Mouse (Mus musculus): ENCODE results near the gene Nup214. TPM values are rescaled to one million over a fixed set of nuclear protein-coding genes. Genes with fewer than 3 reads are reported as not detected.
"Not testable (repeated sequence)": the region's sequence is repeated elsewhere in the genome, so short reads cannot be mapped to it uniquely, and the experiment has no call there.

Gene Nup214
- polyA plus RNA-seq, 1 experiment from 2014 or later: 53.5 TPM

DNA sequence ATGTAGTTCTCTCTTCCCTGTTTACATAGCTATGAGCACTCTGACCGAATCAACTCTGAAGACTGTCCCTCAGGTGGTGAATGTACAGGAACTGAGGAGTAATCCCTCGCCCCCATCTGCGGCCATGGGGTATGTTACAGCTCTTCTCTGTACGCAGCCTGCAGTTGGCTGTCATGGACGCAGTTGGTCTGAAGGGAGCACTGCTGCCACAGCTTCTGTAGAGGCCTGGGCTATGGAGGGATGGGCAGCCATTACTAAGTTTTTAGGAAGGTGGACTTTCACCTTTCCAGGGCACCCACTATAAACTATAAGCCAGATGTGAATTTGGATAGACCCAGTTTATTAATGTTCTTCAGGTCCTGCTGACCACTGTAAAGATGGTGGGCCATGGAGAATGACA is 46.0 kb downstream of the Nup214 start:
- Histone ChIP-seq H3K4me3 (replicated peaks; ENCODE audit: low read length) (no peak overlapping the region), H3K4me2 (replicated peaks) (no peak overlapping the region), H3K36me3 (replicated peaks; ENCODE audit: control insufficient read depth, insufficient read depth) (peaks cover 95% of the 10 kb centered on the region), H3K27ac (no peak overlapping the region), H3K4me1 (replicated peaks; ENCODE audit: control insufficient read depth, insufficient read depth, low read length) (no peaks in the 10 kb centered on the region), H3K27me3 (ENCODE audit: control insufficient read depth, insufficient read depth, low read length) (no peaks in the 10 kb centered on the region), H3K9ac (no peak overlapping the region), H3K9me3 (ENCODE audit: control insufficient read depth, low read length) (no peaks in the 10 kb centered on the region)
- WGBS: 95% methylated on average over 5 of the region's 5 CpGs
- DNase-seq (ENCODE audit: low spot score): no peak
- no peak for ATAC-seq (ENCODE audit: low FRiP score)

DNA sequence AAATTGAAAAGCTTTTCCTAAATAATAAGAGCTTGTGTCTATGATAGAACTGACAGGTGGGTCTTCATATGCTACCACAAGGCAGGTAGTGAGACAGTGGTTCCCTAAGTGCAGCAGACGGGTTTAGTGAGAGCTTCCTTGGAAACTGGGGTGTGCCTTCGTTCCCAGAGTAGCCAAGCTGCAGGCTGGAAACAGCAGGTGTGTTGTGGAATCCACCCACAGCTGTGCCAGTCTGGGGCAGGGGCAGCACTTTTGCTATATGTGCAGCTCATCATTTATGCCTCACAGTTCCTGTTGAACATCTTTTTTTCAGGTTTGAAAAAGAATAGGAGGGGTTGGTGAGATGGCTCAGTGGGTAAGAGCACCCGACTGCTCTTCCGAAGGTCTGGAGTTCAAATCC is 50.1 kb downstream of the Nup214 start:
- ATAC-seq (ENCODE audit: low FRiP score) (no peak), DNase-seq (ENCODE audit: low spot score) (no peak)
- Histone ChIP-seq H3K27ac (no peak overlapping the region), H3K4me1 (replicated peaks; ENCODE audit: control insufficient read depth, insufficient read depth, low read length) (no peaks in the 10 kb centered on the region), H3K27me3 (ENCODE audit: control insufficient read depth, insufficient read depth, low read length) (no peaks in the 10 kb centered on the region), H3K9ac (no peak overlapping the region), H3K4me2 (replicated peaks) (no peak overlapping the region), H3K36me3 (replicated peaks; ENCODE audit: control insufficient read depth, insufficient read depth) (peaks cover 88% of the 10 kb centered on the region), H3K4me3 (replicated peaks; ENCODE audit: low read length) (no peak overlapping the region), H3K9me3 (ENCODE audit: control insufficient read depth, low read length) (no peaks in the 10 kb centered on the region)
- WGBS: 93% methylated on average over 4 of the region's 4 CpGs

GRCm38 (mm10) chr2:32029636-32030035 is 55.4 kb downstream of the Nup214 start:
- no peak overlapping the region for H3K27ac ChIP-seq
- H3K4me3 ChIP-seq (replicated peaks; ENCODE audit: low read length): no peak overlapping the region
- H3K36me3 ChIP-seq (replicated peaks; ENCODE audit: control insufficient read depth, insufficient read depth): peaks cover 92% of the 10 kb centered on the region
- H3K4me2 ChIP-seq (replicated peaks): no peak overlapping the region
- no peaks in the 10 kb centered on the region for H3K27me3 ChIP-seq (ENCODE audit: control insufficient read depth, insufficient read depth, low read length)
- H3K9ac ChIP-seq: no peak overlapping the region
- no peaks in the 10 kb centered on the region for H3K9me3 ChIP-seq (ENCODE audit: control insufficient read depth, low read length)
- WGBS: 76% methylated on average over 3 of the region's 3 CpGs
- DNase-seq (ENCODE audit: low spot score) (no peak), ATAC-seq (ENCODE audit: low FRiP score) (no peak)
- H3K4me1 ChIP-seq (replicated peaks; ENCODE audit: control insufficient read depth, insufficient read depth, low read length): no peaks in the 10 kb centered on the region

DNA sequence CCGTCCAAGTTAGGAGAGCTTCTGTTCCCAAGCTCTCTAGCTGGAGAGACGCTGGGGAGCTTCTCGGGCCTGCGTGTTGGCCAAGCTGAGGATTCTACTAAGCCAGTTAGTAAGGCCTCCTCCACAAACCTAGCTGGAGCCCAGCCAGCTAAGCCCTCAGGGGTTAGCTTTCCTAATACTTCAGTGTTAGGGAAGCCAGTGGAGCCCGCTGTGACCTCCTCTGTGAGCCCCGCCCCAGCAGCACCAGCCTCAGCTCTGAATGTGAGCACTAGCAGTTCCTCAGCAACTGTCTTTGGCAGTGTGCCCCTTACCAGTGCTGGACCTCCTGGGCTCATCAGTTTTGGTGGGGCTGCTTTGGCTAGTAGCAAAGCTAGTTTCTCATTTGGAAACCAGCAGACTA is 59.2 kb downstream of the Nup214 start:
- no peak for ATAC-seq (ENCODE audit: low FRiP score)
- no peak for DNase-seq (ENCODE audit: low spot score)
- H3K4me3 ChIP-seq (replicated peaks; ENCODE audit: low read length): no peak overlapping the region
- H3K36me3 ChIP-seq (replicated peaks; ENCODE audit: control insufficient read depth, insufficient read depth): peaks cover 94% of the 10 kb centered on the region
- H3K9me3 ChIP-seq (ENCODE audit: control insufficient read depth, low read length): no peaks in the 10 kb centered on the region
- WGBS: 87% methylated on average over 6 of the region's 6 CpGs
- no peaks in the 10 kb centered on the region for H3K4me1 ChIP-seq (replicated peaks; ENCODE audit: control insufficient read depth, insufficient read depth, low read length)
- no peaks in the 10 kb centered on the region for H3K27me3 ChIP-seq (ENCODE audit: control insufficient read depth, insufficient read depth, low read length)
- no peak overlapping the region for H3K4me2 ChIP-seq (replicated peaks)
- H3K9ac ChIP-seq: no peak overlapping the region
- H3K27ac ChIP-seq: no peak overlapping the region

GRCm38 (mm10) chr2:32034206-32034605 is 60.0 kb downstream of the Nup214 start:
- Histone ChIP-seq H3K27me3 (ENCODE audit: control insufficient read depth, insufficient read depth, low read length) (no peaks in the 10 kb centered on the region), H3K4me3 (replicated peaks; ENCODE audit: low read length) (no peak overlapping the region), H3K27ac (no peak overlapping the region), H3K4me2 (replicated peaks) (no peak overlapping the region), H3K9ac (no peak overlapping the region), H3K4me1 (replicated peaks; ENCODE audit: control insufficient read depth, insufficient read depth, low read length) (no peaks in the 10 kb centered on the region), H3K36me3 (replicated peaks; ENCODE audit: control insufficient read depth, insufficient read depth) (peaks cover 99% of the 10 kb centered on the region), H3K9me3 (ENCODE audit: control insufficient read depth, low read length) (no peaks in the 10 kb centered on the region)
- DNase-seq (ENCODE audit: low spot score) (no peak), ATAC-seq (ENCODE audit: low FRiP score) (no peak)
- WGBS: 90% methylated on average over 6 of the region's 6 CpGs

GRCm38 (mm10) chr2:32037279-32037858 is 63.1 kb downstream of the Nup214 start:
- H3K4me2 ChIP-seq (replicated peaks): no peak overlapping the region
- peaks cover 99% of the 10 kb centered on the region for H3K36me3 ChIP-seq (replicated peaks; ENCODE audit: control insufficient read depth, insufficient read depth)
- no peak overlapping the region for H3K4me3 ChIP-seq (replicated peaks; ENCODE audit: low read length)
- no peak for DNase-seq (ENCODE audit: low spot score)
- no peak overlapping the region for H3K27ac ChIP-seq
- 87% methylated on average over 6 of the region's 6 CpGs for WGBS
- H3K9me3 ChIP-seq (ENCODE audit: control insufficient read depth, low read length): no peaks in the 10 kb centered on the region
- no peaks in the 10 kb centered on the region for H3K4me1 ChIP-seq (replicated peaks; ENCODE audit: control insufficient read depth, insufficient read depth, low read length)
- H3K27me3 ChIP-seq (ENCODE audit: control insufficient read depth, insufficient read depth, low read length): no peaks in the 10 kb centered on the region
- no peak overlapping the region for H3K9ac ChIP-seq
- ATAC-seq (ENCODE audit: low FRiP score): no peak

DNA sequence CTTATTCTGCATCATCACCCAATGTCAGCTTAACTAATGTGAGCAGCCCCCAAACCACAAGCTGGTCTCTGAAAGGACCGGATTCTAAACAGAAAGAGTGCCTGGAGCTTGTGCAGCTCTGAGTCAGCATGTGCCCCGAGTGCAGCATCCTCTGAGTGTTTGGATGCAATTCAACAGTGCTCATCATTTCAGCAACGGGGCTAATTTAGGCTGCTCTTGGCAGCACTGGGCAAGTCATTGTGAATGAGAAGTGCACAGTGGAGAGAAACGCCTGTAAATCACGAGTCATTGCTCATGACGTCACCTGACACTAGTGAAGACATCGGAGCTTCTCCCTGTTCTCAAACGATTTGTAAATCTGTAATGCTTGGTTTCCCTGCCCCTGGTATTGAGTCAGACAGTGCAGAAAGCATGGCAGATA is 64.4 kb downstream of the Nup214 start:
- no peak overlapping the region for H3K4me2 ChIP-seq (replicated peaks)
- DNase-seq (ENCODE audit: low spot score) (no peak), ATAC-seq (ENCODE audit: low FRiP score) (no peak)
- no peak overlapping the region for H3K27ac ChIP-seq
- no peak overlapping the region for H3K9ac ChIP-seq
- no peaks in the 10 kb centered on the region for H3K9me3 ChIP-seq (ENCODE audit: control insufficient read depth, low read length)
- no peaks in the 10 kb centered on the region for H3K4me1 ChIP-seq (replicated peaks; ENCODE audit: control insufficient read depth, insufficient read depth, low read length)
- H3K27me3 ChIP-seq (ENCODE audit: control insufficient read depth, insufficient read depth, low read length): no peaks in the 10 kb centered on the region
- H3K36me3 ChIP-seq (replicated peaks; ENCODE audit: control insufficient read depth, insufficient read depth): peaks cover 97% of the 10 kb centered on the region
- H3K4me3 ChIP-seq (replicated peaks; ENCODE audit: low read length): no peak overlapping the region
- WGBS: 88% methylated on average over 8 of the region's 8 CpGs

- not testable (repeated sequence) for DNase-seq (ENCODE audit: low spot score); H3K4me2 ChIP-seq (replicated peaks); ATAC-seq (ENCODE audit: low FRiP score); H3K9me3 ChIP-seq (ENCODE audit: control insufficient read depth, low read length); H3K27ac ChIP-seq; H3K27me3 ChIP-seq (ENCODE audit: control insufficient read depth, insufficient read depth, low read length); H3K4me3 ChIP-seq (replicated peaks; ENCODE audit: low read length); H3K9ac ChIP-seq; H3K4me1 ChIP-seq (replicated peaks; ENCODE audit: control insufficient read depth, insufficient read depth, low read length)
- WGBS: 89% methylated on average over 9 of the region's 9 CpGs
- H3K36me3 ChIP-seq (replicated peaks; ENCODE audit: control insufficient read depth, insufficient read depth): peaks cover 90% of the 10 kb centered on the region
Observed at GRCm38 (mm10) chr2:32040646-32041045, 66.4 kb downstream of the Nup214 start.

DNA sequence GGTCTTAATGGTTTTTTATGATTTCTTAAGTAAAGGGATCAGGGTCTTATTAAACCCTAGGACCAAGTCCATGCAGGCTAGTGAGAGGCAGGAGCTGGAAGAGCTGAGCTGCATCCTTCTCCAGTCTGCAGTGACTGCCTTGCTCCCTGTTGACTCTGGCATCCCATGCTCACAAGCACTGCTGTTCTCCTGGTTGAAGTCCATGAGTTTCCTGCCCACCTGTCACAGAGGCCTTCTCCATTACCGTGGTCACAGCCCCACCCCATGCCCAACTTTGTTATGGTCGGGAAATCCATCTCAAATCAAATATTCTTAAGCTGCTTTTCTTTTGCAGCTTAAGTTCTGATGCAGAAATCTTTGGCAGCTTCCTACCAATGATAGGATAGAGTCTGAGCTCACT is 66.9 kb downstream of the Nup214 start:
- WGBS: 94% methylated on average over 2 of the region's 2 CpGs
- Histone ChIP-seq H3K4me2 (replicated peaks) (no peak overlapping the region), H3K4me3 (replicated peaks; ENCODE audit: low read length) (no peak overlapping the region), H3K9ac (no peak overlapping the region), H3K27me3 (ENCODE audit: control insufficient read depth, insufficient read depth, low read length) (no peaks in the 10 kb centered on the region), H3K36me3 (replicated peaks; ENCODE audit: control insufficient read depth, insufficient read depth) (peaks cover 90% of the 10 kb centered on the region), H3K9me3 (ENCODE audit: control insufficient read depth, low read length) (no peaks in the 10 kb centered on the region), H3K4me1 (replicated peaks; ENCODE audit: control insufficient read depth, insufficient read depth, low read length) (no peaks in the 10 kb centered on the region), H3K27ac (no peak overlapping the region)
- DNase-seq (ENCODE audit: low spot score): no peak
- ATAC-seq (ENCODE audit: low FRiP score): no peak

DNA sequence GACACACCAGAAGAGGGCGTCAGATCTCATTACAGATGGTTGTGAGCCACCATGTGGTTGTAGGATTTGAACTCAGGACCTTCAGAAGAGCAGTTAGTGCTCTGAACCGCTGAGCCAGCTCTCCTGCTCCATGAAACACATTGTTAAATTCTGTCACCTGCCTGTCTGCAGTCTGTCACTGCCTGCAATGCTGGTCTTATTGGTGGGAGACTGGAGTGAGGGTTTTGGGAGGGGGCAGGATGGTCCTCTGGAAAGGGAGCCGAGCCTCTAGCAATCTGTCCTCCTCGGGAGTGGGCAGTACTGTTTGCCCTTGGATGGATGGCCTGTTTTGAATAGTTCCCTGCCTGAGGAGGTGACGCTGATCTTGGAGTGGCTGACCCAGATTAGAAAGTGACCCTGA is 69.6 kb downstream of the Nup214 start:
- peaks cover 87% of the 10 kb centered on the region for H3K36me3 ChIP-seq (replicated peaks; ENCODE audit: control insufficient read depth, insufficient read depth)
- no peak overlapping the region for H3K4me3 ChIP-seq (replicated peaks; ENCODE audit: low read length)

More for the DNA sequence above, 69.6 kb downstream of the Nup214 start:
- DNase-seq (ENCODE audit: low spot score) (no peak), ATAC-seq (ENCODE audit: low FRiP score) (no peak)
- H3K27ac ChIP-seq: no peak overlapping the region
- H3K9me3 ChIP-seq (ENCODE audit: control insufficient read depth, low read length): no peaks in the 10 kb centered on the region
- no peak overlapping the region for H3K4me2 ChIP-seq (replicated peaks)
- H3K27me3 ChIP-seq (ENCODE audit: control insufficient read depth, insufficient read depth, low read length): no peaks in the 10 kb centered on the region
- WGBS: 71% methylated on average over 5 of the region's 5 CpGs
- H3K9ac ChIP-seq: no peak overlapping the region
- H3K4me1 ChIP-seq (replicated peaks; ENCODE audit: control insufficient read depth, insufficient read depth, low read length): no peaks in the 10 kb centered on the region

Data from hindbrain, embryonic 14.5 days (tissue).